Mouse (Mus musculus): ENCODE data around the gene Mrpl12.

The Mrpl12 gene

GRCm38 (mm10) chr11:120472052-120472451 is 12.4 kb upstream of the Mrpl12 start:
- CTCF ChIA-PET: no interaction called here

DNA sequence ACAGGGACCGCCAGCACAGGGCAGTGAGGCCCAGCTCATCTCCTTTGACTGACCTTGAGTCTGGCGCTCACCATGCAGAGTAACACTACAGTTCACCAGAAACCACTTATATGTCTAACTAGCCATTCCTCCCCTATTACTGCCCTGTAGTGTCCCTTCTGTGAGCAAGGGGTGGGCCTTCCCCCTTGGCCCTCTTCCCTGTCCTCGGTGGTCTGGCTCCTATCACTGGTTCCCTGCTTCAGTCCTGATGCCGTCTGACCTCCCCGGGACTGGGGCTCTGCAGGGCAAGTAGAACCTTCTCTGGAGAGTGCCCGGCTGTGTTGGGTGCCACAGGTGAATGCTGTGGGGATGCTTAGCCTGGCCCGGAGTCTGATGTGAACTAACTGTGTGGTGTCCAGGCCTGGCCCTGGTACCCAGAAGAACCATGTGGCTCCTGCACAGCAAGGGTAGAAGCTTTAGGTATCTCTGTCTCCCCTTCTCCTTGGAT is 922 bp upstream of the Mrpl12 start:
- CTCF ChIA-PET: no interaction called here

- CTCF ChIA-PET: no interaction called here
Measured at GRCm38 (mm10) chr11:120485251-120485650, 838 bp downstream of the Mrpl12 start.

GRCm38 (mm10) chr11:120488516-120488915 is 4.1 kb downstream of the Mrpl12 start:
- CTCF ChIA-PET: interaction anchor here (0.9 to 1.7 kb wide), 2 partner anchors 20 to 94 kb away, joined by 3 to 4 read pairs; no protein-coding TSS in a partner anchor

- CTCF ChIA-PET: interaction anchor here (0.6 to 1.7 kb wide), 3 partner anchors 21 to 93 kb away, joined by 3 to 6 read pairs (median 4); no protein-coding TSS in a partner anchor
Measured at GRCm38 (mm10) chr11:120489054-120489761, 4.8 kb downstream of the Mrpl12 start.

DNA sequence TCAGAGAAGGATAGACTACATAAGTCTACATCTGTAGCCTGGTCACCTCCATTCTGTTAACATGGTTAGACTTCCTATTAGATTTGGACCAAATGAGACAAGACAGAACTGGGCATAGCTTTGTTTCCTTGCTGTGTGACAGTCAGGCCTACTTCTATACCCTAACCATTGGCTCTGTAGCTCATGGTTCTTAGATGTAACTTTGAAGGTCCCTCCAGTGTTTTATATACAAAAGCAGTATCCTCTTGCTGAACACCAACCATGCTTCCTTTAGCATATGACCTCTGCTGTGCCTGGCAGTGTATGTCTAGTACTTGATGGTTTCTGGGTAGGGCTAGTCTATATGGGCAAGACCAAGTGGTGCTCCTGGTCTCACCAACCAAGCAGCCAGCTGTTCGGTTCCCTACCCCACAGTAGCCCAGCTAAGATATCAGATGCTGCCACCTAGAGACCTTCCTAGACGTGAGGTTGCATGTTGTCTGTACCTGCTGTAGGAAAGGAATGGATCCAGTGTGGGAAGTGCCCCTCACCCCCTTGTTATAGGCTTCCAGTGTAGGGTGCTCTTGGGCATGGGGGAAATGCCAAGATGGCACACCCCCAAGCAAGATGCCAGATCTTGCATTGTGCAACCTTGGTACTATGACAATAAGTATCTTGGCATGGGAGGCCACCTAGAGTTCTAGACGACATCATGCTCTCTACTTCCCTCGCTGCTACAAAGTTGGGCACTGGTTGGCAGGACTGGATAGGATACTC is 6.1 kb downstream of the Mrpl12 start:
- CTCF ChIA-PET: interaction anchor here (1.7 kb wide), 1 partner anchor 92 kb away, joined by 4 read pairs; no protein-coding TSS in a partner anchor

DNA sequence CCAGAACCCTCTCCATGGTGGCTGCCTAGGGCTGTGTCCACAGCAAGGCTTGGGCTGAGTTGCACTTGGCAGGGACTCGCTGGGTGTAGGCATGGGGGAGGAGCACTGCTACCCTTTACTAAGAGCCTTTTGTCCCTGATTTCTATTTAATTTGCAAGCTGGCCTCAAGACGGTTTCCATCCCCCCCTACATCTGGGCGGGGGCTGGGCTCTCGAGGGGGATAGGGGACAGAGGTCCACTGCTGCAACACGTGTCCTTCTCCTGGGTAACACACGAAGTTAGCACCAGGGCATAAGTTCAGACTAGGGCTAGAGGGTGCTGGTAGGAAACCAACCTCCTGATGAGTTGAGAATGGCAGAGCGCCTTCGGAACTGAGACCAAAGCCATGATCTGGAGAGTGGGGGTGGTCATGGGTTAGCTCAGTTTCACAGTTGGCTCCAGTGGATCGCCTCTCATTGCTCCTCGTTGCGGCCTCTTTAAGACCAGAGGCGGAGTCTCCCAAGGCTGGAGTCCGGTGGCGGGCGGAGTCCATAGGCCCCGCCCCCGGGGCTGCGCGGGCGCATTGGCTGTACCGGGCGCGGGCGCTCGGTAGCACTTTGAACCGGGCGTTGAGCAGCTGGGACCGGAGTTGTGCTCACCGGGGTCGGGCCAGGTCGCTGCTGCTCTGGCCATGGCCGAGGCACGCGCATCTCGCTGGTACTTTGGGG is 7.1 kb downstream of the Mrpl12 start, which contains the start of gene Slc25a10:
Gene Slc25a10 (plus strand): TSS at position 524 of the 707 bp plus-strand sequence.
- CTCF ChIA-PET: interaction anchor here (0.5 to 1.0 kb wide), 3 partner anchors 103 to 332 kb away, joined by 3 to 10 read pairs (median 3); no protein-coding TSS in a partner anchor

- CTCF ChIA-PET: interaction anchor here (0.5 to 1.0 kb wide), 4 partner anchors 77 to 331 kb away, joined by 3 to 10 read pairs (median 4); no protein-coding TSS in a partner anchor
Measured at GRCm38 (mm10) chr11:120492024-120492877, 7.8 kb downstream of the Mrpl12 start.

DNA sequence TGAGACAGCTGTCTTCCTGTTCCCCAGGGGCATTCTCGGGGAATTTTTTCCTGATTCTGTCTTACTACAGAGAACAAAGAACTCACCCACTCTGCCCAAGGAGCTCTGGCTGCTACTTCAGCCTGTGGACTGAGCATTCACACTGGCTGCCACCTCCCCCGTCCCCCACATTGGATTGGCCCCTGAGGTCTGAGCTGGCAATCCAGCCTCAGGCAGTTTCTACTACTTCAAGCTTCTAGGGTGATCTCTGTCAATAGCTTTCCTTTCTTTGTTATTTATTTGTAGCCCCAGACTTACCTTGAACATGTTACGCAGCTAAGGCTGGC is 8.4 kb downstream of the Mrpl12 start:
- CTCF ChIA-PET: interaction anchor here (0.7 kb wide), 1 partner anchor 76 kb away, joined by 4 read pairs; no protein-coding TSS in a partner anchor

GRCm38 (mm10) chr11:120493351-120493750 is 8.9 kb downstream of the Mrpl12 start:
- CTCF ChIA-PET: interaction anchor here (0.7 kb wide), 1 partner anchor 75 kb away, joined by 4 read pairs; no protein-coding TSS in a partner anchor

GRCm38 (mm10) chr11:120493911-120494310 is 9.5 kb downstream of the Mrpl12 start:
- CTCF ChIA-PET: no interaction called here

DNA sequence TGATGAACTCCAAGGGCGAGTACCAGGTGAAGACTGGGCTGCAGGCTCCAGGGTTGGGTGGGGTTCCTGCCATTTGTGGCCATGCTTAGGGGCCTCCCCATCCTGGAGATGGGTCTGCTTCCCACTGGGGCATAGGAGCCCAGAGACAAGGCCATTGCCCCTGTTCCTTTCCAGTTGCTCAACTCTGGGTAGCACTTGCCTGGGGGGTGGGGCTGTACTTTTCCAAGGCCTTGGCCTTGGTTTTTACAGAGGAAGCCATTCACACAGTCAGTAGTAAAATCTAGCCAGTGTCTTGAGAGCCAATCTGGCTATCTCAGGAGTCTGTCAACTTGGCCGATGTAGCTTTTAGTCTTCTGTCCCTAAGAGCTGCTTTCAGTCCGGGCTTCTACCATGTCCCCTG is 13.0 kb downstream of the Mrpl12 start:
- CTCF ChIA-PET: interaction anchor here (0.6 kb wide), 1 partner anchor 97 kb away, joined by 3 read pairs; no protein-coding TSS in a partner anchor

- CTCF ChIA-PET: no interaction called here
Measured at GRCm38 (mm10) chr11:120498226-120498625, 13.8 kb downstream of the Mrpl12 start.

DNA sequence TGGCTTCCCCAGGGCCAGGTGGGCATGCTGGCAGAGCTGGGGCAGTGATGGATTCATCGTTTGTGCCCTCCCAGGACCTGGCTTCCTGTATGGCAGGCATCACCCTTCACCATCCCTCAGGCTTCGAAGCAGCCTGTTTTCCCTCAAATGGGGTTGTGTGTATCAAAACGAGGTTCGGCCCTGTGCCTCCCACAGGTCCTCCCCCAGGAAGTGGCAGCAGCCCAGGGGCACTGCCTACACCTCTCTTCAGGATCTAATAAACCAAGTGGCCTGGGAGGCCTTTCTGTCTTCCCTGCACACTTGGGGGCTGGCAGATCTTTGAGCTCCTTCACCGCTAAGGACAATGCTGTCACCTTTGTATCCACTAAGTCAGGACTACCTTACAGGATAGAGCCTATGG is 14.5 kb downstream of the Mrpl12 start:
- CTCF ChIA-PET: no interaction called here

DNA sequence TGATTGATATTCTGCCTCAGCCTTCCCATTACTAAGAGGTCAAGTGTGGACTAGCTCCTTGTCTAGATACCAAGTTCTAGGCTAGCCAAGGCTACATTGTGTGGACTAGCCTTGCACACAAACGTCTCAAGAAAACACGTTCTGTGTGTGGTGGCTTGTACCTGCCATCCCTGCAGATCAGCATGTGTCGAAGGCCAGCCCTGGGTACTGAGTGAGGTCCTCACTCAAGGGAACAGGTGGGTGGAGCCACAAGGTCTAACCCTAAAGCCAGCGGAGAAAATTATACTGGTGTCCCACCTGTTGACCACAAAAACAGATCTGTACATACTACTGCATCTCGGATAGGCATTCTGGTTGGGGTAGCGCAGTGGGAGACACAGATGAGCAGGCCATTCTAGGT is 15.5 kb downstream of the Mrpl12 start:
- CTCF ChIA-PET: no interaction called here

DNA sequence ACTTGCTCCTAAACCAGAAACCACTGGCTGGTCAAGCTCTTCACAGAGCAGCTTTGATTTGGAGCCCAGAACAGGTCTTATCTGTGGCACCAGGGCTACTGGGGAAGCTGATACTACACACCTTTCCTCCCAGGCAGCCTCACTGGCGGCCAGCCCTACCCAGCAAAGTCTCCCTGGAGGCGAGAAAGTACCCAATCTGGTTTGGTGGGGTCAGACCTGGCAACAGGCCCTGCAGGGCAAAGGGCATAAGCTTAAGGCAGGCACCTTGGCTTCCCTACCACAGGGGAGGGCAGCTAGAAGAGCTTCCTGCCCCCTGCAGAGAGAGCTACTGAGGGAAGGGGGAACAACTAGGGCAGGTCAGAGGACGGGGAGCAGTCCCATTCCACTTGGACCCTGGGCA is 15.9 kb downstream of the Mrpl12 start:
- CTCF ChIA-PET: no interaction called here

- CTCF ChIA-PET: no interaction called here
Measured at GRCm38 (mm10) chr11:120501018-120501417, 16.6 kb downstream of the Mrpl12 start.

GRCm38 (mm10) chr11:120501701-120502100 is 17.3 kb downstream of the Mrpl12 start:
- CTCF ChIA-PET: no interaction called here

DNA sequence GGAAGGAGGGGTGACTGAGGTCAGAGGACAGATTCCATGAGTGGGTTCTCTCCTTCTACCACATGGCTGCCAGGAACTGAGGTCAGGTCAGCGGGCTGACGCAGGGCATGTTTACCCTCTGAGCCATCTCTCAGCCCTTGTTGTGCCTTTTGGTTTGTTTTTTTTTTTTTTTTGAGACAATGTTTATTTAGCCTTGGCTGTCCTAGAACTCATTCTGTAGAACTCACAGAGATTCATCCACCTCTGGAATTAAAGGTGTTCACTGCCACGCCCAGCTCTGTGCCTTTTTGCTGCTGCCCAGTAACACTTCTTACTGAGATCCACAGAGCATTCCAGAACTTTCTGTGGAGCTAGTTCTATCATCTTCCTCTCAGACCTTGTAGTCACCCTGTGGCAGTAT is 21.2 kb downstream of the Mrpl12 start:
- CTCF ChIA-PET: interaction anchor here (0.7 kb wide), 2 partner anchors 57 to 212 kb away, joined by 8 to 11 read pairs; no protein-coding TSS in a partner anchor

DNA sequence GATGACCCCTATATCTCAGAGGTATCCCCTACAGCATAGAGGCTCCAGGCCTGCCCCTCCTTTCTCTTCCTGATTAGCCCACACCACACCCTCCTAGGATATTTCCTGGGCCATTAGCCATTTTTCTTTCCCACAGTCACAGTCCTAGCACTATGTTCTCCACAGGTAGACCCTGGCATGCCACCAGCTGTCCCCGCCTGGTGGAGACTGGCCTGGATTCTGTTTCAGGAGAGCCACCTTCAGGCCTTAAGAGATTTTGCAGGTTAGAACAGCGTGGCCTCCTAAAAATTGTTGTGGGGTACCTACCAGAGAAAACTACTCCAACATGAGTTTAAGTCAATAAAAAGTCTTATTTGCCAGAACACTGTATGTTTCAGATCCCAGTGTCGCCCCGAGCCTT is 22.5 kb downstream of the Mrpl12 start:
- CTCF ChIA-PET: no interaction called here
